Mouse (Mus musculus) midbrain, embryonic 11.5 days (tissue): ENCODE data around the gene Gna11. TPM values are rescaled to one million over a fixed set of nuclear protein-coding genes. Genes with fewer than 3 reads are reported as not detected.

Experiments
- ATAC-seq: fragments of 200-750 bp; cut with Nextera tagmentation; 2 replicates; pipeline ENCODE4 v1.8.0; 2017; ENCODE audit warnings: moderate TSS enrichment, moderate library complexity; ENCODE audit not compliant: low FRiP score
- DNase-seq: peaks from one replicate; pipeline ENCODE4 v3.0.0; 2015; ENCODE audit warnings: low spot score; ENCODE audit errors: missing footprints
- H3K27ac ChIP-seq: fragments of 300-500 bp; sonication (generic); 2 replicates; pipeline ENCODE4 v1.5.1; 2014; ENCODE audit warnings: low read depth, low read length
- H3K27me3 ChIP-seq: fragments of 300-500 bp; sonication (generic); 2 replicates; pipeline ENCODE4 v1.6.1; 2014; ENCODE audit warnings: mild to moderate bottlenecking, low read length, moderate library complexity, mixed read lengths; ENCODE audit not compliant: control insufficient read depth, insufficient read depth
- H3K36me3 ChIP-seq: fragments of 300-500 bp; sonication (generic); 2 replicates; pipeline ENCODE4 v1.6.1; 2014; ENCODE audit warnings: mild to moderate bottlenecking, low read length, moderate library complexity, mixed read lengths; ENCODE audit not compliant: control insufficient read depth, insufficient read depth
- H3K4me1 ChIP-seq: fragments of 300-500 bp; sonication (generic); 2 replicates; pipeline ENCODE4 v1.6.1; 2014; ENCODE audit warnings: low read length; ENCODE audit not compliant: control insufficient read depth, insufficient read depth
- H3K4me2 ChIP-seq: fragments of 300-500 bp; sonication (generic); 2 replicates; pipeline ENCODE4 v1.6.1; 2014; ENCODE audit warnings: mild to moderate bottlenecking, moderate library complexity
- H3K4me3 ChIP-seq: fragments of 300-500 bp; sonication (generic); 2 replicates; pipeline ENCODE4 v1.5.1; 2014; ENCODE audit warnings: low read depth, low read length
- H3K9ac ChIP-seq: fragments of 300-500 bp; sonication (generic); 2 replicates; pipeline ENCODE4 v1.6.1; 2014; ENCODE audit warnings: low read length
- H3K9me3 ChIP-seq: fragments of 300-500 bp; sonication (generic); 2 replicates; pipeline ENCODE4 v1.6.1; 2016; ENCODE audit warnings: low read length; ENCODE audit not compliant: control insufficient read depth
- WGBS: fragments of 180-500 bp; shearing (Covaris S2); extraction: QIAGEN DNeasy Blood & Tissue Kit; methylation state at CpG from one replicate; pipeline ENCODE4 v1.1.7; 2014; 5-methylcytosine and 5-hydroxymethylcytosine counted together
- polyA plus RNA-seq: library from polyadenylated mRNA; unstranded; fragments of >200 nt; fragmentation: Nextera tagmentation; extraction: Ambion mirVana; gene quantifications from 2 replicates; pipeline ENCODE4 v1.2.1, GENCODE M21; 2014

Gene Gna11
- polyA plus RNA-seq, 1 experiment from 2014 or later, result 59.3 TPM

DNA sequence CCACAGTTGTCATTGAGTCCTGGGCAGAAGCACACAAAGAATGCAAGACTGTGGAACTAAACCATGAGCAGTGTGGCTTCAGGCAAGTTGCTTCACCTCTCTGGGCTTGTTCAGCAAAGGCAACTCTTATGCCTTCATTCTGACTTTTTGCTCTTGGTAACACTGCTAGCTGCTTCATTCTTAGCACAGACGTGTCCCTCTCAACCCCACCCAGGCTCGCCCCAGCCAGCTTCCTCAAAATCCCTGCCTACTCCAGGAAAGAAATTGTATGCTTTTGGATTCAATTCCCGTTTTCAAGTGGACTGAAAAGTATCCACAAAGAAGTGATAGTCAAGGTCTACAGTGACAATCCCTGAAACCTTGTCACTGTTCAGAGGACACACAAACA, 25.0 kb downstream of the Gna11 start:
- no peak for ATAC-seq
- no peaks in the 10 kb centered on the region for H3K36me3 ChIP-seq
- no peaks in the 10 kb centered on the region for H3K9me3 ChIP-seq
- WGBS, result 81% methylated on average over 3 of the region's 3 CpGs
- H3K27ac ChIP-seq, result no peak overlapping the region
- no peaks in the 10 kb centered on the region for H3K4me1 ChIP-seq
- no peak overlapping the region for H3K4me2 ChIP-seq
- no peak overlapping the region for H3K9ac ChIP-seq
- no peak overlapping the region for H3K4me3 ChIP-seq
- H3K27me3 ChIP-seq, result no peaks in the 10 kb centered on the region; the same call in 1 of the 2 replicates
- no peak for DNase-seq

GRCm38 (mm10) chr10:81519227-81519977, 25.6 kb downstream of the Gna11 start:
- H3K36me3 ChIP-seq, result no peaks in the 10 kb centered on the region
- H3K9me3 ChIP-seq, result no peaks in the 10 kb centered on the region
- H3K9ac ChIP-seq, result no peak overlapping the region
- no peak overlapping the region for H3K4me3 ChIP-seq
- WGBS, result 76% methylated on average over 6 of the region's 6 CpGs
- no peak overlapping the region for H3K27ac ChIP-seq
- no peaks in the 10 kb centered on the region for H3K4me1 ChIP-seq
- no peak overlapping the region for H3K4me2 ChIP-seq
- ATAC-seq, result no peak
- no peaks in the 10 kb centered on the region; the same call in 1 of the 2 replicates for H3K27me3 ChIP-seq
- DNase-seq, result no peak

- Histone ChIP-seq H3K9me3 (no peaks in the 10 kb centered on the region; the same call in 1 of the 2 replicates), H3K27ac (no peak overlapping the region), H3K9ac (no peak overlapping the region), H3K4me1 (no peaks in the 10 kb centered on the region), H3K27me3 (no peaks in the 10 kb centered on the region; the same call in 1 of the 2 replicates), H3K36me3 (no peaks in the 10 kb centered on the region), H3K4me3 (no peak overlapping the region), H3K4me2 (no peak overlapping the region)
- DNase-seq (peak; percentile 93), ATAC-seq (peak; percentile 62; the same call in 1 of the 2 replicates)
- whole genome bisulfite sequencing, result 14% methylated on average over 4 of the region's 4 CpGs
These were observed 26.4 kb downstream of the Gna11 start for GRCm38 (mm10) chr10:81518546-81518945.

DNA sequence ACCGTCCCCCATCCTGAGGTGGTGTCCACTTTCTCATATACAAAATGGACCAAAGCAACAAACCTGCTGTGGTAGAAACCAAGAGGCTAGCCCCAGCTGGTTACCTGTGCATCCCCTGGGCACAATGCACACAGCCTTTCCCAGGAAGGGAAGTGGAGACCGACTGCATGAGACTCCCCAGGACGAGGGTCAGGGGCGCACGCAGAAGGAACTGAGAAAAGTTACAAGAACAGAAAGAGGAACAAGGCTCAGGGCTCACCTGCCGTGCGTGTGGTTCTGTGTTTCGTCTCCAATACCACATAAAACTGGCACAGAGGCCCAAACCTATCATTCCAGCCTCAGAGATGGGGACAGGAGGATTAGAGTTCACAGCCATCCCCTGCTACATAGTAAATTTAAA, 27.8 kb downstream of the Gna11 start:
- no peaks in the 10 kb centered on the region for H3K4me1 ChIP-seq
- H3K4me3 ChIP-seq, result no peak overlapping the region
- 83% methylated on average over 8 of the region's 8 CpGs for WGBS
- H3K9me3 ChIP-seq, result no peaks in the 10 kb centered on the region; the same call in 1 of the 2 replicates
- no peaks in the 10 kb centered on the region for H3K36me3 ChIP-seq
- no peaks in the 10 kb centered on the region; the same call in 1 of the 2 replicates for H3K27me3 ChIP-seq
- H3K27ac ChIP-seq, result no peak overlapping the region
- no peak overlapping the region for H3K9ac ChIP-seq
- no peak overlapping the region for H3K4me2 ChIP-seq
- ATAC-seq, result no peak
- DNase-seq, result no peak

GRCm38 (mm10) chr10:81513798-81514197, 31.2 kb downstream of the Gna11 start:
- Histone ChIP-seq H3K4me3 (no peak overlapping the region), H3K27ac (no peak overlapping the region), H3K4me2 (no peak overlapping the region), H3K4me1 (no peaks in the 10 kb centered on the region), H3K9me3 (no peaks in the 10 kb centered on the region; the same call in 1 of the 2 replicates), H3K9ac (no peak overlapping the region), H3K27me3 (no peaks in the 10 kb centered on the region), H3K36me3 (no peaks in the 10 kb centered on the region)
- no peak for ATAC-seq
- 83% methylated on average over 5 of the region's 5 CpGs for WGBS
- DNase-seq, result no peak

DNA sequence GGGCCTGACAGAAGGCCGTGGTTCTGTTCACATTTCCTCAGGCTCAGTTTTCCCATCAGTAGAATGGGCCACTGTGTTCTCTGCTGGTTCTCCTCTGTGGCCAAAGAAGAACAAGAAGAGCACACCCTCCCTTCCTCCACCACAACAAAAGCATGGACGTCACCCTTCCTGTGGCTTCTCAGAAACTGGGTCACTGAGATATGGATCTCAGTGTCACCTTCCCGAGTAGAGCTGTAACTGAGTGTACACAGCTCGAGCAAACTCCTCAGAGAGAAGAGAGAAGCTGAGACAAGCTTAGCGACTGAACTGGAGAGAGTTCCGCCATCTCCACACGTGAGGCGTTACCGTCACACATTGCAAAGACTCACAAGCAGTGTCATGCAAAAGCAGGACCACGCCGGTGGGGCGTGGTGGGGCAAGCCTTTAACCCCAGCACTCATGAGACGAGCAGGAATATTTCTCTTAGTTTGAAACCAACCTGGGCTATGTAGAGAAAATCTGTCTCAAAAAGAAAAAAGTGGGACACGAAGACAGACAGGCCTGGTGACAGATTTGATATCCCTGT, 34.7 kb downstream of the Gna11 start:
- H3K4me3 ChIP-seq, result no peak overlapping the region
- WGBS, result 83% methylated on average over 14 of the region's 14 CpGs
- no peak for DNase-seq
- no peak overlapping the region for H3K27ac ChIP-seq
- H3K9ac ChIP-seq, result no peak overlapping the region
- H3K9me3 ChIP-seq, result no peaks in the 10 kb centered on the region; the same call in 1 of the 2 replicates
- H3K36me3 ChIP-seq, result no peaks in the 10 kb centered on the region
- H3K4me1 ChIP-seq, result no peaks in the 10 kb centered on the region
- H3K4me2 ChIP-seq, result no peak overlapping the region
- no peak for ATAC-seq
- H3K27me3 ChIP-seq, result no peaks in the 10 kb centered on the region

GRCm38 (mm10) chr10:81507691-81508489, 37.1 kb downstream of the Gna11 start:
- Histone ChIP-seq H3K4me3 (no peak overlapping the region), H3K27me3 (no peaks in the 10 kb centered on the region; the same call in 1 of the 2 replicates), H3K27ac (no peak overlapping the region), H3K4me2 (no peak overlapping the region), H3K4me1 (no peaks in the 10 kb centered on the region), H3K9me3 (no peaks in the 10 kb centered on the region), H3K9ac (no peak overlapping the region), H3K36me3 (no peaks in the 10 kb centered on the region)
- 82% methylated on average over 13 of the region's 13 CpGs for WGBS
- no peak for DNase-seq
- no peak for ATAC-seq

GRCm38 (mm10) chr10:81507095-81507494, 37.9 kb downstream of the Gna11 start:
- ATAC-seq, result no peak
- H3K27me3 ChIP-seq, result no peaks in the 10 kb centered on the region; the same call in 1 of the 2 replicates
- H3K4me1 ChIP-seq, result no peaks in the 10 kb centered on the region
- H3K4me2 ChIP-seq, result no peak overlapping the region
- H3K9ac ChIP-seq, result no peak overlapping the region
- no peak overlapping the region for H3K4me3 ChIP-seq
- H3K9me3 ChIP-seq, result no peaks in the 10 kb centered on the region
- no peak for DNase-seq
- no peak overlapping the region for H3K27ac ChIP-seq
- WGBS, result 44% methylated on average over 6 of the region's 6 CpGs
- no peaks in the 10 kb centered on the region for H3K36me3 ChIP-seq
